9 mouse cellular contexts compared by ENCODE assay signal in the genomic region with DNA sequence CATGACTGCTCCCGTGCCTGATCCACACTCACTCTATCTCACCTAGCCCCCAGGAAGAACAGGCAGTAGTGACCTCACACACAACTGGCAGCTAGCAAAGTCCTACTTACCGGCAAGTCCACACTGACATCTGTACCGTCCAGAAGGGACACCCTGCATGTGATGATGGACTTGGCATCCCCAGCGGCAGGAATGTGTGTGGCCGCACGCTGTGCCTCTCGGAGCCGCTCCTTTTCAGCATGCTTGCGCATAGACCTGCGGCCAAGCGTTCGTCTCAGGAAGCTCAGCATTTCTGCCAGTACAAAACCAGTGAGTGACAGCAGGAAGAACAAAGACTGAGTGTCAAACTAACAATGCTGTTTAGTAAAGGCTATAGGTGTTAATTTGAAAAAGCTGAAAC. TPM values are rescaled to one million over a fixed set of nuclear protein-coding genes. Genes with fewer than 3 reads are reported as not detected.
DNase-seq lines count a peak whose midpoint lies in the region; ATAC-seq lines count a peak whose summit lies in the region.
"Had no signal": no experiment of that assay in that cellular context is flagged by ENCODE, and none has a peak within 500 bp of the region (broad histone marks: within the 10 kb centered on the region; RNA-seq: fewer than 3 reads in every experiment).

No protein-coding gene starts in this region.

- WGBS in forebrain, embryonic 13.5 days: 24% methylated on average over 12 of the region's 12 CpGs
- 30% methylated on average over 12 of the region's 12 CpGs for WGBS in hindbrain, embryonic 16.5 days
- 46% methylated on average over 12 of the region's 12 CpGs for WGBS in midbrain, embryonic 12.5 days

- no peak overlapping the region for H3K4me3 ChIP-seq in forebrain, embryonic 13.5 days
- H3K4me3 ChIP-seq in hindbrain, embryonic 16.5 days (ENCODE audit: low read length): no peak overlapping the region
- H3K4me3 ChIP-seq in midbrain, embryonic 12.5 days: no peak overlapping the region
- H3K4me3 ChIP-seq: limb, embryonic 13.5 days had no signal

- peaks cover 12% of the 10 kb centered on the region for H3K4me1 ChIP-seq in forebrain, embryonic 13.5 days
- no peaks in the 10 kb centered on the region for H3K4me1 ChIP-seq in hindbrain, embryonic 16.5 days (ENCODE audit: control insufficient read depth, insufficient read depth, low read depth, low read length)
- H3K4me1 ChIP-seq in midbrain, embryonic 12.5 days: peaks cover 18% of the 10 kb centered on the region

- no peaks in the 10 kb centered on the region for H3K27me3 ChIP-seq in forebrain, embryonic 13.5 days
- H3K27me3 ChIP-seq in hindbrain, embryonic 16.5 days (replicated peaks; ENCODE audit: control insufficient read depth, insufficient read depth, low read length): no peaks in the 10 kb centered on the region
- H3K27me3 ChIP-seq in midbrain, embryonic 12.5 days: no peaks in the 10 kb centered on the region
- H3K27me3 ChIP-seq: limb, embryonic 13.5 days had no signal

- H3K4me2 ChIP-seq in forebrain, embryonic 13.5 days: no peak overlapping the region
- H3K4me2 ChIP-seq in hindbrain, embryonic 16.5 days (ENCODE audit: low read length): peak overlapping the region; percentile 14; the same call in 1 of the 2 replicates
- no peak overlapping the region for H3K4me2 ChIP-seq in midbrain, embryonic 12.5 days (replicated peaks)
- H3K4me2 ChIP-seq: limb, embryonic 13.5 days had no signal

- no peaks in the 10 kb centered on the region for H3K36me3 ChIP-seq in forebrain, embryonic 13.5 days (ENCODE audit: poor library complexity, severe bottlenecking)
- no peaks in the 10 kb centered on the region for H3K36me3 ChIP-seq in hindbrain, embryonic 16.5 days (ENCODE audit: control insufficient read depth, insufficient read depth, low read length)
- H3K36me3 ChIP-seq in midbrain, embryonic 12.5 days: 0 out of 2 replicates have a peak, but pooled peaks cover 5% of the 10 kb centered on the region
- H3K36me3 ChIP-seq: limb, embryonic 13.5 days had no signal

- no peaks in the 10 kb centered on the region for H3K9me3 ChIP-seq in forebrain, embryonic 13.5 days (replicated peaks)
- no peaks in the 10 kb centered on the region for H3K9me3 ChIP-seq in hindbrain, embryonic 16.5 days (ENCODE audit: control insufficient read depth, low read length)
- no peaks in the 10 kb centered on the region for H3K9me3 ChIP-seq in midbrain, embryonic 12.5 days
- H3K9me3 ChIP-seq: limb, embryonic 13.5 days had no signal

- H3K27ac ChIP-seq in forebrain, embryonic 13.5 days: no peak overlapping the region
- no peak overlapping the region for H3K27ac ChIP-seq in hindbrain, embryonic 16.5 days (ENCODE audit: low read depth, low read length)
- no peak overlapping the region for H3K27ac ChIP-seq in midbrain, embryonic 12.5 days (replicated peaks)
- H3K27ac ChIP-seq: limb, embryonic 13.5 days had no signal

- ATAC-seq in forebrain, embryonic 13.5 days: peak; percentile 72
- ATAC-seq in hindbrain, embryonic 16.5 days: 0 out of 2 replicates have a peak, but pooled peaks have one; percentile 50
- peak; percentile 66 for ATAC-seq in midbrain, embryonic 12.5 days (ENCODE audit: low FRiP score, low read depth)

- no peak overlapping the region for H3K9ac ChIP-seq in forebrain, embryonic 13.5 days
- H3K9ac ChIP-seq in hindbrain, embryonic 16.5 days (ENCODE audit: low read depth, low read length): no peak overlapping the region
- no peak overlapping the region for H3K9ac ChIP-seq in midbrain, embryonic 12.5 days (replicated peaks)
- H3K9ac ChIP-seq: limb, embryonic 13.5 days had no signal

- peak; percentile 6 for DNase-seq in right cerebral cortex, postnatal 4 days
- no peak for DNase-seq in right cerebral cortex, postnatal 36 days (ENCODE audit: low spot score in 2 of 2)
- no peak for DNase-seq in ovary, postnatal 10 days (ENCODE audit: low spot score)
- no peak for DNase-seq in thymus, postnatal 14 days
- DNase-seq in ovary, postnatal 36 days (ENCODE audit: low spot score): no peak

RNA-seq across cellular contexts. Expression of gene Epb41l5, which starts 6.4 kb away (rescaled TPM):
- 26.2 and 29.0 TPM in 2 replicates for polyA plus RNA-seq in forebrain, embryonic 13.5 days (2015; fragmentation: Nextera tagmentation; extraction: Ambion mirVana)
- polyA plus RNA-seq in hindbrain, embryonic 16.5 days (2015; fragmentation: Nextera tagmentation; extraction: Ambion mirVana): 18.4 and 22.0 TPM in 2 replicates
- 36.7 and 41.1 TPM in 2 replicates for polyA plus RNA-seq in midbrain, embryonic 12.5 days (2016; fragmentation: Nextera tagmentation; extraction: Ambion mirVana)
